Mouse (Mus musculus): ENCODE measurements around the gene Ankrd13a. TPM values are rescaled to one million over a fixed set of nuclear protein-coding genes. Genes with fewer than 3 reads are reported as not detected.
A peak's percentile ranks its signal among the peaks of the same experiment; 100 is the strongest.

The Ankrd13a gene
- 10 to 100 TPM; 15.4 to 19.6 TPM for total RNA-seq (2021)
- long read RNA-seq, experiment 1, transcript Ankrd13a-201 (15 exons, 3,717 nt) = major isoform, 26 of 32 reads
- long read RNA-seq, experiment 1, partial matches to known transcripts = 0 of 32 reads
- long read RNA-seq, experiment 1, other reads (novel, unspliced or antisense) = 6 of 32 reads
- long read RNA-seq, experiment 2, transcript Ankrd13a-201 (15 exons, 3,717 nt) = major isoform, 27 of 32 reads
- long read RNA-seq, experiment 2, partial matches to known transcripts = 1 of 32 reads
- long read RNA-seq, experiment 2, other reads (novel, unspliced or antisense) = 4 of 32 reads

DNA sequence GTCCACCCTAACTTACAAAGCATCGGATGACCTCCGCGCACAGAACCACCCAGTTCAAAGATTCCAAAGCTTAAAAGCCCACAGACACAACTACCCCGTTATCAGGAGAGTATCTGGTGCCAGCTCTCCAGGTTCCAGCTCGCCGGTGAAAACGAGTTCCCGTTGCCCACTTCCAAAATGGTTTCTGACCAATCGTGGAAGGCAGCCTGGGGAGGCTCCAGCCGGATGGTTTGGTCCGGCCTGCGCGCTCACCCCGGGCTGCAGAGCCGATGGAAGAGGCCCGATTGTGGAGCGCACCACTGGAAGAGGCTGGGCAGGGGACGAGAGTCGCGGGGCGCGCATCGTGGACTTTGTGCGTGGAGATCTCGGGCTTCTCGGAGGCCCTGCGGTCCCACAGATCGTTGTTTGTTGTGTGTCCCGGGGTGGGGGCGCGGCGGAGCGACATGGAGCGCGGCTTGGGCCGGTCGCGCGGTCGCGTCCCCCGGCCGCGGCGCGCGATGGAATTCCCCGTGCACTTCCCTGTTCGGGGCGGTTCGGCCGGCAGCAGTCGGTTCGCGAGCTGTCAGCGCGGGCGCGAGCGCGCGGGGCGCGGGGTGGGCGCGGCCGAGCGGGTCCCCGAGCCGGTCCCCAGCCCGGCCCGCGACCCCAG is at the start of gene Ankrd13a:
Ankrd13a (plus strand) TSS at position 275 of the 649 bp plus-strand sequence.
- no peak for TF ChIP-seq CTCF (IDR thresholded peaks at IDR 0.05)
- intact Hi-C loops (cut with DNase I) = loop anchor here (2.0 to 5.0 kb wide), 3 partner anchors 33 to 68 kb away; partner anchors contain the start of gene Tchp
- H3K4me3 ChIP-seq = peak within 1 kb of the TSS; percentile 99
- peak; percentile 94 for DNase-seq
- peak within 1 kb of the TSS; percentile 99 for H3K27ac ChIP-seq

GRCm38 (mm10) chr5:114728160-114728559 is 46.3 kb upstream of the Ankrd13a start:
- intact Hi-C loops (cut with DNase I) = no loop called here
- H3K27ac ChIP-seq = peak overlapping the region; percentile 43
- DNase-seq = peak; percentile 71
- H3K4me3 ChIP-seq = no peak overlapping the region
- TF ChIP-seq CTCF (IDR thresholded peaks at IDR 0.05) = no peak

GRCm38 (mm10) chr5:114730129-114730528 is 44.3 kb upstream of the Ankrd13a start:
- Histone ChIP-seq H3K4me3 (no peak overlapping the region), H3K27ac (no peak overlapping the region)
- no peak for TF ChIP-seq CTCF (IDR thresholded peaks at IDR 0.05)
- intact Hi-C loops (cut with DNase I) = no loop called here
- peak; percentile 44 for DNase-seq

- DNase-seq = no peak
- peak; percentile 36 for TF ChIP-seq CTCF (IDR thresholded peaks at IDR 0.05)
- intact Hi-C loops (cut with DNase I) = no loop called here
- no peak overlapping the region for H3K27ac ChIP-seq
- H3K4me3 ChIP-seq = no peak overlapping the region
Measured at GRCm38 (mm10) chr5:114731498-114731897, 43.0 kb upstream of the Ankrd13a start.

GRCm38 (mm10) chr5:114731969-114732368 is 42.5 kb upstream of the Ankrd13a start:
- DNase-seq = no peak
- H3K4me3 ChIP-seq = no peak overlapping the region
- intact Hi-C loops (cut with DNase I) = no loop called here
- no peak for TF ChIP-seq CTCF (IDR thresholded peaks at IDR 0.05)
- H3K27ac ChIP-seq = no peak overlapping the region

GRCm38 (mm10) chr5:114733606-114734005 is 40.9 kb upstream of the Ankrd13a start:
- no peak for TF ChIP-seq CTCF (IDR thresholded peaks at IDR 0.05)

DNA sequence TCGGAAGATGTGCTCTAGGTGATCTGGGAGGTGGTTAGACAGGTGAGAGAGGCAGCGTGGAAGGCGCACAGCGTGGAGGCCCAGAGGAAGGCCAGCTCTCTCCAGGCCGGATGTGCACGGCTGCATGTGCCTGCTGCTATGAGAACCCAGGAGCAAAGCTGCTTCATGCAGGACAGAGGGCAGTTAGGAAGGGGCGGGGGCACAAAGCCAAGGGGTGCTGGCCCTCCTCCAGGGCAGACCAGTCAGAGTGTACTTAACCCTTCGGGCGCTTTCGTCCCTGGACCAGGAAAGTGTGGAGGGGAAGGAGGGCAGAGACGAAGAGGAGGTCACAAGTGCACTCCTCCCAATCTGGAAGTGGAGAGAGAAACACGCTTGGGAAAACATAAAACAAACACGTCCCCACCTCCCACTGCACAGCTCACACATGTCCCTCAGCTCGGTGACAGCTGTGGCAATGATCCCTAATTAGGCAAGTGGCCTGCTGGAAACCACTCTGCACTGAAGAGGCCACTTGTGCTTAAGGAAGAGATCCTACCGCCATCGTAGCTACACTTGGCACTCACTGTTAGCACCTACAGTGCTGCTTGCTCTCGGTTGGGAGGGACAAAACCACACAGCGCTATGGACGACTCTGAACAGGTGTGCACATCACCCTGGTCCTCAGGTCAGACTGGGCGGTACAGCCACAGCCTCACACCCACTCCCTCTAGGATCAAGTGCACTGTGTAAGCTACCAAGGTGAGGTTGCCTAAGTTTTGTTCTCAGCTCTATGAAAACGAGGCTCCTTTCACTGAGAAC is 37.2 kb upstream of the Ankrd13a start:
- peak overlapping the region; percentile 84 for H3K27ac ChIP-seq
- no peak for TF ChIP-seq CTCF (IDR thresholded peaks at IDR 0.05)
- no peak overlapping the region for H3K4me3 ChIP-seq
- intact Hi-C loops (cut with DNase I) = loop anchor here (5.0 kb wide), 1 partner anchor 35 kb away; the partner anchor contains the start of gene Ankrd13a
- DNase-seq = no peak

More at GRCm38 (mm10) chr5:114733606-114734005, 40.9 kb upstream of the Ankrd13a start:
- Histone ChIP-seq H3K27ac (no peak overlapping the region), H3K4me3 (no peak overlapping the region)
- DNase-seq = no peak
- intact Hi-C loops (cut with DNase I) = no loop called here

DNA sequence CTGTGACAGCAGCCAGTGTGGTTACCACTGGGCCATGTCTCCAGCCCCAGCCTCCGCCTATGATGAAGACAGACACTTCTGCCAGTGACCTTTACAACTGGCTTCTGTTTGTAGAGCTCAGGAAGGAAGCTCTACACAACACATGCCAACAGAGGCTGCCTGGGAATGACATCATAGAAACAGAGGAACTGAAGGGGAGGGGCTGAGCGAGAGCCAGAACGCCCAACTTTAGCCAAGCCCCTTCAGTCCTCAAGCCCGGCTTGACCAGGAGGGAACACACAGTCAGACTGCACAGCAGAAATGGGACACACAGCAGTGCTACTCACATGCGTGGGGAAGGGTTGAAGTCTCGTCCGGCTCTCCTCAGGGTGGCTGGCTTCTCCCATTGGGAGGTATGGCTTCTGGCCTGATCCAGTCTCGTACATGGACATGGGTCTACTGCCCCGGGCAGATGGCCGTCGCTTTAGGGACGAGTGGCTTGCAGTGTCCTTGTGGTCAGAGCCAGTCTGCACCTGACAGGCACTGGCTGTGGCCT is 35.7 kb upstream of the Ankrd13a start:
- peak overlapping the region; percentile 28 for H3K4me3 ChIP-seq
- no peak for TF ChIP-seq CTCF (IDR thresholded peaks at IDR 0.05)
- DNase-seq = peak; percentile 71
- intact Hi-C loops (cut with DNase I) = loop anchor here (5.0 kb wide), 1 partner anchor 34 kb away; the partner anchor contains the start of gene Ankrd13a
- peak overlapping the region; percentile 84 for H3K27ac ChIP-seq

DNA sequence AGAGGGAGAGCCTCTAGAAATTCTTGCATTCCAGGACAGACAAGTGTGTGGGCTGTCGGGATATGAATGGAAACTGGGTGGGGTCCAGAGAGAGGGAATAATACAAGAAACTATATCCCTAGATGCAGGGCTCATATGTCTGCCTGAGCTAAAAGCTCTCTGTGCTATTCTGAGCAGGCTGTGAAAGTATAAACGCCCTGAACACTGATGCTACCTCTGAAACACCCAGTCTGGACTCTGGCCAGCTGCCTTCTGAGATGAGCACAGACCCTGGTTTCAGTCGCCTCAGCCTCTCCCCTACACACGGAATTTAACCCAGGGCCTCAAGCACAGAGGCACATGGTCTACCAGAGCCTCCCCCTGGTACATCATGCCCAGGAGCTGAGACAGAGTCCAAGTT is 33.9 kb upstream of the Ankrd13a start:
- peak; percentile 78 for DNase-seq
- peak overlapping the region; percentile 31; the same call in 1 of the 2 replicates for H3K27ac ChIP-seq

DNA sequence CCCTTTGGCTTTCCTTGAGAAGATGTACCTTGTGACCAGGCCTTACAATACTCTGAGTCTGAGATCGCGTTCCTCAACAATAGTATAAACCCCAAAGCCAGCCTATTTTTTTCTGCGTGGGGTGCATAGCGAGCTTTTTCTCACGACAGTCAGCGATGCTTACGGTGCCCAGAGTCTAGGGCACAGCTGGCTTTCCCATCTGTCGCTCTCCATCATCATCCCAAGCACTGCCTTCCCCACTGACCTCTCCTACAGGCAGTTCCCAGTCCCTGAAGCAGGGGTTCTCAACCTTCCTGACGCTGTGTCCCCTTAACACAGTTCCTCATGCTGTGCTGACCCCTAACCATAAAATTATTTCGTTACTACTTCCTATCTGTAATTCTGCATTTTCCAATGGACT is 31.9 kb upstream of the Ankrd13a start:
- intact Hi-C loops (cut with DNase I) = no loop called here
- H3K27ac ChIP-seq = no peak overlapping the region

More for the DNA sequence above, 33.9 kb upstream of the Ankrd13a start:
- no peak for TF ChIP-seq CTCF (IDR thresholded peaks at IDR 0.05)
- intact Hi-C loops (cut with DNase I) = no loop called here
- no peak overlapping the region for H3K4me3 ChIP-seq

DNA sequence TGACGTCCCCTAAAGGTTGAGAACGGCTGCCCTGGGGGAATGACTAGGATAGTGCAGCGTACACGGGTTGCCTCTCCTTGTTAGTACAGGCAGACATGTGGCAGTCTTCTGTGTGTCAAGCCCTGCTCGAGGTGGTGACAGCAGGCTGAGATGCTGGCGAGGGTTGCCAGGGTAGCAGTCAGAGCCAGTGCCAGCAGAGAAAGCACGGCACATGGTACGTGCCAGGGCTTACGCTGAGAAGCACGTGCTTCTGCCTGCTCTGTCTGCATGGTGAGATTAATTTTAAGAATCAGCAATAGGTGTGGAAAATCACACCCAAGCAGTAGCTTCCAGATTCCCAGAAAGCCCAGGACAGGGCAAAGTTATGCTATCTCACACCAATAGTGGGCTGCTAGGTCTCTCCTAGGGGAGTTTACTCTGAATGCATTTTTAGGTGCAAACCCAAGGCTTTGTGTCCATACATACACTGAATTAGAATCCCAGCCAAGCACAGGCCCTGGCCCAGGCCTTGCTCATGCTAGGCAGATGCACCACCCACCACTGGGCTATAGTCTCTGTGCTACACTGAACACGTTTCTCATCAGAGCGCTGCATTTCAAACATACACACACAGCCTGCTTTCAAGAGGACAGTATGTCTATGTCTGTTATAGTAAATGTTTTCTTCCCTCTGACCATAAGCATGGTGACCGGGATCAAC is 31.3 kb upstream of the Ankrd13a start:
- intact Hi-C loops (cut with DNase I) = no loop called here
- no peak for TF ChIP-seq CTCF (IDR thresholded peaks at IDR 0.05)
- no peak overlapping the region for H3K27ac ChIP-seq
- no peak overlapping the region for H3K4me3 ChIP-seq
- DNase-seq = no peak

More for the DNA sequence above, 31.9 kb upstream of the Ankrd13a start:
- TF ChIP-seq CTCF (IDR thresholded peaks at IDR 0.05) = no peak
- no peak for DNase-seq
- H3K4me3 ChIP-seq = no peak overlapping the region

GRCm38 (mm10) chr5:114743697-114744090 is 30.8 kb upstream of the Ankrd13a start:
- intact Hi-C loops (cut with DNase I) = no loop called here
- no peak overlapping the region for H3K4me3 ChIP-seq
- no peak overlapping the region for H3K27ac ChIP-seq
- TF ChIP-seq CTCF (IDR thresholded peaks at IDR 0.05) = no peak
- DNase-seq = no peak

Measured in gastrocnemius, adult 2 months (tissue).